Mouse (Mus musculus): ENCODE measurements around the gene Ubl4b.

DNA sequence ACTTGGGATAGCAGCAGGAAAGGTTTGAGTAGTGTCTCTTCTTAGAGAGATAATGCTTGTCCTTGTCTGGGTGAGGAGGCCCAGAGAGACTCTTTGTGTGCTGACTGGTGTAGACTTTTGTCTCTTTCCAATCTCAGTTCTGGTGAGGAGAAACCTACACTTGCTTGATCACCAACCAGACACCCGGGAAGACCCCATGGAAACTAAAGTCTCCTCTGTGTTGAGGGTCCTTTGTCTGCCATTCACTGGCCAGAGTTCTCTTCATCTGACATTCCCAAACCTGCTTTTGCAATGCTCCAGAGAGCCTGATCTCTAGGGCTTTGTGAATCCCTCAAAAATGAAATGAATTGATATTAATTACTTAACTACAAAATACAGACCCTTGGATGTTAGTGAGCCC, 29.0 kb upstream of the Ubl4b start:
- TF ChIP-seq POLR2A (IDR thresholded peaks at IDR 0.05; ENCODE audit: extremely low read depth, insufficient read depth, low read length) (no peak), CTCF (IDR thresholded peaks at IDR 0.05; ENCODE audit: extremely low read depth, insufficient read depth, low read length) (no peak)

Measured in cortical plate, adult 2 months (tissue).